Mouse (Mus musculus) MEL (cell line): ENCODE measurements around the gene Coch. TPM values are rescaled to one million over a fixed set of nuclear protein-coding genes. Genes with fewer than 3 reads are reported as not detected.
"Not testable (repeated sequence)": the region's sequence is repeated elsewhere in the genome, so short reads cannot be mapped to it uniquely, and the experiment has no call there.

Experiments
- DNase-seq: peaks from one replicate; pipeline ENCODE4 v3.0.0; 2011; ENCODE audit warnings: low read depth, low spot score
- H3K27ac ChIP-seq: 2 replicates; pipeline ENCODE4 v1.5.1; 2012; ENCODE audit warnings: low read depth, mild to moderate bottlenecking, control low read depth, low read length, moderate library complexity; ENCODE audit not compliant: control insufficient read depth
- H3K27me3 ChIP-seq, 2 experiments: fragments of 150-350 bp in 1 of 2; sonication (generic) in 1 of 2; 2 replicates each; pipeline ENCODE4 v1.6.1; 2012; ENCODE audit warnings: low read length in 2 of 2, mild to moderate bottlenecking in 2 of 2, improper control_type of control experiment in 1 of 2, moderate library complexity in 1 of 2; ENCODE audit not compliant: insufficient read depth in 2 of 2, control insufficient read depth in 1 of 2
- H3K36me3 ChIP-seq, 2 experiments: 2 replicates each; pipeline ENCODE4 v1.6.1; 2012 to 2014; ENCODE audit warnings: low read length in 2 of 2, improper control_type of control experiment in 1 of 2, inconsistent platforms in 1 of 2, mild to moderate bottlenecking in 1 of 2; ENCODE audit not compliant: insufficient read depth in 2 of 2, control insufficient read depth in 1 of 2
- H3K4me1 ChIP-seq, 2 experiments: fragments of 150-350 bp in 1 of 2; sonication (generic) in 1 of 2; 2 replicates each; pipeline ENCODE4 v1.6.1; 2012; ENCODE audit warnings: low read length in 2 of 2, improper control_type of control experiment in 1 of 2, mild to moderate bottlenecking in 1 of 2; ENCODE audit not compliant: insufficient read depth in 2 of 2, control insufficient read depth in 1 of 2
- H3K4me3 ChIP-seq, 2 experiments: fragments of 150-350 bp in 1 of 2; sonication (generic) in 1 of 2; 2 replicates each; pipeline ENCODE4 v1.5.1; 2012; ENCODE audit warnings: low read depth in 2 of 2, low read length in 2 of 2, mild to moderate bottlenecking in 2 of 2, moderate library complexity in 2 of 2, control low read depth in 1 of 2, improper control_type of control experiment in 1 of 2; ENCODE audit not compliant: control insufficient read depth in 1 of 2, insufficient read depth in 1 of 2
- H3K79me2 ChIP-seq: 2 replicates; pipeline ENCODE4 v1.6.1; 2012; ENCODE audit warnings: mild to moderate bottlenecking, low read length, moderate library complexity; ENCODE audit not compliant: control insufficient read depth, poor library complexity, insufficient read depth
- H3K9ac ChIP-seq: 2 replicates; pipeline ENCODE4 v1.6.1; 2012; ENCODE audit warnings: low read depth, mild to moderate bottlenecking, control low read depth, low read length, moderate library complexity; ENCODE audit not compliant: control insufficient read depth, poor library complexity, severe bottlenecking
- H3K9me3 ChIP-seq: fragments of 150-350 bp; sonication (generic); replicated peaks from 2 replicates; pipeline ENCODE4 v1.6.1; 2012; ENCODE audit warnings: mild to moderate bottlenecking, low read length, improper control_type of control experiment, moderate library complexity; ENCODE audit not compliant: insufficient read depth
- polyA plus RNA-seq, 2 experiments: library from polyadenylated mRNA; stranded (reverse) in 1 of 2; unstranded in 1 of 2; fragments of >175 nt in 1 of 2; fragments of >200 nt in 1 of 2; gene quantifications; 2 replicates each; pipeline versions ENCODE4 v1.2.1 to v1.2.4; 2012; ENCODE audit warnings: low replicate concordance in 2 of 2, low read depth in 1 of 2; ENCODE audit not compliant: insufficient read length in 2 of 2, insufficient read depth in 1 of 2, missing spikeins in 1 of 2
- total RNA-seq: library from RNA; depleted of rRNA; stranded (reverse); fragments of 300-350 nt; gene quantifications from 2 replicates; pipeline ENCODE4 v1.2.3, GENCODE M21; 2012; rRNA removed

Gene Coch
- total and polyA plus RNA-seq, 3 experiments: not detected

DNA sequence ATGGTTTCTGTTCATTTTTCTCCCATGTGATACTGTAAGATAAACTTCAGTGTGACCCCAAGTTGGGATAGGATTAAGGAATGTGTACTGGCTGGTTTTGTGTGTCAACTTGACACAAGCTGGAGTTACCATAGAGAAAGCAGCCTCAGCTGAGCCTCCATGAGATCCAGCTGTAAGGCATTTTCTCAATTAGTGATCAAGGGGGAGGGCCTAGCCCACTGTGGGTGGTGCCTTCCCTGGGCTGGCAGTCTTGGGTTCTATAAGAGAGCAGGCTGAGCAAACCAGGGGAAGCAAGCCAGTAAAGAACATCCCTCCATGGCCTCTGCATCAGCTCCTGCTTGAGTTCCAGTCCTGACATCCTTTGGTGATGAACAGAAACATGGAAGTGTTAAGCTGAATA lies 56.3 kb downstream of the Coch start:
- H3K9ac ChIP-seq, H3K79me2 ChIP-seq, H3K27ac ChIP-seq, H3K4me3 ChIP-seq, DNase-seq, H3K4me1 ChIP-seq, H3K27me3 ChIP-seq, H3K9me3 ChIP-seq: not testable (repeated sequence)
- H3K36me3 ChIP-seq: peaks cover 4 to 15% of the 10 kb centered on the region in 2 experiments

Other genes starting within 250 kb of the Coch start
- 11.3 and 14.1 TPM in 2 replicates for gene G2e3, start 245.3 kb upstream of the Coch start, total RNA-seq
- gene G2e3, start 245.3 kb upstream of the Coch start, polyA plus RNA-seq: 10 to 100 TPM; 10.6 to 42.5 TPM
- 35.4 and 36.6 TPM in 2 replicates for gene Scfd1, start 215.8 kb upstream of the Coch start, total RNA-seq
- gene Scfd1, start 215.8 kb upstream of the Coch start, polyA plus RNA-seq: 10 to 100 TPM in 1 of 2 experiments, not detected in 1; 28.0 TPM
- gene Ap4s1, start 97.7 kb downstream of the Coch start, total RNA-seq: 10.1 and 13.3 TPM in 2 replicates
- 1 to 10 TPM in 1 of 2 experiments, not detected in 1; 9.0 TPM for gene Ap4s1, start 97.7 kb downstream of the Coch start, polyA plus RNA-seq
- 25.1 and 29.4 TPM in 2 replicates for gene Strn3, start 98.6 kb downstream of the Coch start, total RNA-seq
- 10 to 100 TPM; 19.0 to 46.3 TPM for gene Strn3, start 98.6 kb downstream of the Coch start, polyA plus RNA-seq
- 67.3 and 72.0 TPM in 2 replicates for gene Hectd1, start 236.2 kb downstream of the Coch start, total RNA-seq
- 100 to 1,000 TPM in 1 of 2 experiments, 10 to 100 TPM in 1; 55.2 to 248 TPM for gene Hectd1, start 236.2 kb downstream of the Coch start, polyA plus RNA-seq